Mouse (Mus musculus) gastrocnemius, adult 8-10 months (tissue): Measurements from ENCODE around the gene Sytl2. TPM values are rescaled to one million over a fixed set of nuclear protein-coding genes. Genes with fewer than 3 reads are reported as not detected.

Experiments used
- DNase-seq, 2 experiments: peaks; one replicate each; pipeline ENCODE4 v3.0.0; 2022; ENCODE audit warnings: low spot score in 2 of 2
- total RNA-seq, 4 experiments: library from RNA; stranded (reverse); gene quantifications; 2 replicates each; pipeline ENCODE4 v1.2.4; 2022

The Sytl2 gene
- total RNA-seq, 4 experiments from 2014 or later, result 2.1 to 3.8 (median 3.1) TPM

DNA sequence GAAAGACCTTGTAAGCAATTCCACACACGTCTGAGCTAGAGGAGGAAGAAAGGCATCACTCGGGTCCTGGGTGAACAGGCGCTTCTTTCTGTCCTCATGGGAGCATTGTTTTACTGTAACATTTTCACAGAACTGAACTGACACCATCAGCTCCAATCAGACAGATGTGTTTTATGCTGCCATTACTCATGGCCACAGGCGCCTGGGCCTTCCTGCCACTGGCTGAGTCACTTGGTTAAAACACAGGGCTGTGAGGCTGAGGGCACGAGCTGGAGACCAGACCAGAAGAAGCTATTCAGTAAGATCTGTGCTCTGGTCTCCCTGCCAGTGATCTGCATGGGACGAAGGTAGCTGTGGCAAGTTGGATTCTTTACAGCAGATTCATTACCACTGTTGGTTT is 6.0 kb downstream of the Sytl2 start:
- DNase-seq, result no peak

DNA sequence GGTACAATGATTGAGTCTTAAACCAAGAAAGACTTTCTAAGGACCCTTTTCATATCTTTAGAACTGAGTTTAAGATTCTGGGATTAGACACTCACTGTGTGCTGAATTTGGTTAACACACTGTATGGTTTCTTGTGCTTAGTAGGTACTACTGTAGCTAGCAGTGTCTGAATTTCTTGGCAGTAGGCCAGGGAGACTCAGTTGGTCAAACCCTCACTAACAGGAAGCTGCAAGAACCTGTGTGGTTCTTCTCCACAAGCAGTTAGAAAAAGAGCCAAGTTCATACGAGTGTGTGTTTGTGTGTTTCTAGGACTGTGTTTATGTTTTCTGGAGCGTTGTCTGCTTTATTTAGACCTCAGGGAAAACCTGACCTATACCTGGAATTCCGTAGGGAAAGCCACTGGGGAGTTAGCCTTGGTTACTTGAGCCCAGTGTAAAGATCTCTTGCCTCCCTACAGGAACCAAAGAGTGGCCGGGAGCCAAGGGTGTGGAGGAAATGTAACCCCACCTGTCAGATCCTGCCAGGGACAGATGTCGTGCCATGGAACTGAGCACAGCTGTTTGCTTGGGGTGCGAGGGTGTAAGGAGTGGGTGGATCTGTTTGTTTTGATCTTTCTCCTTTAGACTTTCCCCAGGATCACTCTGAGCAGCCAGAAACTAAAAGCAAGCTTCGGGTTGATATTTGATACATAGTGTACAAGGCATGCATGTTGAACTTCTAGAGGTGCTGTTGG is 10.3 kb downstream of the Sytl2 start:
- DNase-seq, result no peak

DNA sequence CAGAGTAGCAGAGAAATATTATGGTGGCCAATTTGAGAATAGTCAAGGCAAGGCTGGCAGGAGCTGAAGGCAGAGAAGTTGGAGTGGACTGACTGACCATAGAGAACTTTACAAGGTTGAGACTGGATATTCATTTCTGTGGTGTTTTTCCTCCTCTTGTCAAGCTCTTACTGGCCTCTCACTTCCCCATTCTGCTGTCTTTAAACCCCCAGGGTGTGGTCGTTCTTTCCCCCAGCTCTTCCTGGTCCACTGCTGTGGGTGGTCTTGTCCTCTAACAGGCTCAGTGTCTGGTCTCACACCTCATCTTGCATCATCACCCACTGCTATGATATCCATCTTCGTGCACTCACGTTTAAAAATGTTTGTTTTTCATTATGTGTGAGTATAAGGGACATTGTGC is 11.4 kb downstream of the Sytl2 start:
- no peak for DNase-seq

DNA sequence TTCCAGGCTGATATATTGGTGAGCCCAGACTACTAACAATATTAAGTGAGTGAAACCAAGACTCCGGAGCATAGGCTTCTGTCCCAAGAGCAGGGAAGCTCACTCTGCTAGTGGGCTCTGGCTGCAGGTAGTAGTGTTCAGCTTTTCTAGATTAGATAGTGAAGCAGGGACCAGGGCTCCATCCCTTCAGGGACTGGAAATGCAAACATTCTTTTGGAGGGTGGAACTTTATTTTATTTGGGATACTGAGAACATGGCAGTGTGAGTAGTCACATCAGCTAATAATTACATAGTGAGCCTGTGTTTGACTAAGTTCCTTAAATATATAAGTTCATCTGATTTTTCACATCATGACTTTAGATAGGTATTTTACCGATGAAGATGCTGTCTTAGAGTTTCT is 14.8 kb downstream of the Sytl2 start:
- no peak for DNase-seq

DNA sequence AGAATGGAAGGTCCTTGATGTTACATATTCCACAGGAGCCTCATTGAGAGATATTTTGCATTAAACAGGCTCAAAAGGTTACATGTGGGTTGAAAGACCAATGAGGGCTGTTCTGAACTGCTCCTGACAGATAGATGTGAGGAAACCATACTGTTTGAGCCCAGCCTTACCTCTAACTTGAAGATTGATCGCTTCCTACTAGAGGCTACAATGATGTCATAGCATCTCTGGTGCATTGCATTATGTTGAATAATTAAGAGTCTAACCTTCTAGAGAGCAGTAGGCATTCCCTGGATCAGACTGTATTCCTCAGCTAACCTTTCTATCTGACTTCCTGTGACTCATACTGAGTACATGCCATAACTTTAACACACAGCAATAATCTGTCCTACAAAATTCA is 17.4 kb downstream of the Sytl2 start:
- DNase-seq, result no peak

DNA sequence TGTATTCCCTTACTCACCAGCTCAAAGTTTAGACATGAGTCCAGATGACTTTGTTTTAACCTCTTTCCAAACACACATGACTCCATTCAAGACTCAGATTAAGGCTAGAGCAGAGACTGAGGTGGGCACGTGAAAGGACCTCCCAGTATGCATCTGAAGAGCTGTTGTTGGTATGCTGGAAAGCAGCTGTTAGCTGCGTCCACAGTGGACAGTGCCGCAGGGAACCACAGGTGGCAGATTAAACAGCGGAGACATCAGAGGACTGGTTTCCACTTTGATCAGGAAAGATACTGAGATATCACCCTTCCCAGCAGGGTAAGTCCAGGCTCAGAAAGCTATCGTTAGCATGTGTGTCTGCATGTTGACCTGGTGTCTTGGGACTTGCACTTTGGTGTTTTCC is 18.1 kb downstream of the Sytl2 start:
- DNase-seq, result no peak

DNA sequence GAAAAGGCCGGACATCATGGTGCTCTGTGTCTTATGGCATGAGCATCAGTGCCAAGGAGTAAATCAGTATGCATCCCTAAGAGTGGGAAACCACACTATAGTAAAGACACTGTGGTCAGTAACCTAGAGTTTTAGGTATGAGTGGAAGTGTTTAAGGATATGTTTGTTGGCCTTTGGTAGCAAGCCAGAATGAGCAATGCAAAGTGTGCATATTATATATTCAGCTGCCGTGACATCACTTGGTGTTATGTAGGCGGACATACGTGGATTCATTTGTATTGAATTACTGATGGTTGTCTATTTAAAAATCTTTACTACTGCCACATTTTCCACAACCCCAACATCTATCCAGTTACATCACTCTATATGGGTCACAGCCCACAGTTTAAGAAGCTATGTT is 23.1 kb downstream of the Sytl2 start:
- no peak for DNase-seq

DNA sequence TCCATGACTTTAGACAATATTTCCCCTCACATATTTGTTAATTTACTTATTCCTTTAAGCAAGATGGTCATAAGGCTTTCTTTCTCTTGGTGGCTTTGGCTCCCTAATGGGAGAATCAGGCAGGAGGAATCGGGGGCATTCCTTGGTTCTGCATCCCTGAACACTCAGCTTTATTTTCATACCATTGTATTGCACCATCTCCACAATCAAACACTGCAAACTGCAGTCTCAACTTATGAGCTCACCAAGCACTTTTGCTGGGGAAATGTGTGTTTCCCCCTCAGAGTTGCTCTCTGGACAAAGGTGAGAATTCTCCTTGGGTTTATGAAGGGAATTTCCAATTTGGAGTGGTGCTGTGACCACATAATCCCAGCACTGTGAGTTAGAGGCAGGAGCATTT is 28.1 kb downstream of the Sytl2 start:
- DNase-seq, result no peak

DNA sequence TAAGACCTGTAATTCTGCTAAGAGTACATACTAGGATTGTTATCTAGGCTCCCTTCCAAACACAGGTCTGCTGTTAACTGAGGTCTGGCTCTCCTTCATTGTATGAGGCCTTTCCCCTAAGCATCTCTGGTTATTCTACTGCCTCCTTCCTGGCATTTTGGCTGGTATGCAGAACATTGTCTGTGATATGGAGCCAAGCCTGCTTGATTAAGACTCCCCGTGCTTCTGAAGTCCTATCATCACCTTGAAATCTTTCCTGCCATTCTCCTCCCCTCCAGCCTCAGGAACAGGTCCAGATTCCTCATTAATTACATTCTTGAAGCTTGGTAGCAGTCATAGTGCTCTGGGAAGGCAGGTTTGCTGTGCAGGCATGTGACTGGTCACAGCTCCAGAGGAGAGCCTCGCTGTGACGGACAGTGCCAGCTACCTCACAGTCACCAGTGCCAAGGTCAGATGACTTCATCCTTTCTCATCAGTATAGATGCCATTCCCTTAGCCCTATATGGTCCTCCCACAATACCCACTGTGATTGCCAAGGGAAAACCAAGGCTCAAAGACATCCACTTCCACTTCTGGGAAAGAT is 30.5 kb downstream of the Sytl2 start:
- DNase-seq, result no peak

DNA sequence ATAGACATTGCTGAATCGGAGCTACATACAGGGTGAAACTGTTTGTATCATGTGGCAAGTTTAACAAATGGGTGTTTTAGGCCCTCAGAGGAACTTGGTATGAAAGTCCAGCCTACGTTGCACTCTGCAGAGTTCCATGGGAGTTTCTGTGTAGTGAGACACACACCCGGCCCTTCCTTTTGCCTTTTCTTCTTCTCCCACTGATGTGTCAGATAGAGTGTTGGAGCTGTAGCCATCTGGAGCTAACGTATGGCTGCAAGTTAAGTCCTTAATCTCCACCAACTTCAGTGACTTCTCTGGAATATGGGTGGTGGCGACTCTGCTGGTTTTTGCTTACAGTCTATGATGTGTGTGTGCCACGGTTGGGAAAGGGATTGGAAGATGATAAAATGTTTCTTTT is 32.3 kb downstream of the Sytl2 start:
- DNase-seq, result no peak

DNA sequence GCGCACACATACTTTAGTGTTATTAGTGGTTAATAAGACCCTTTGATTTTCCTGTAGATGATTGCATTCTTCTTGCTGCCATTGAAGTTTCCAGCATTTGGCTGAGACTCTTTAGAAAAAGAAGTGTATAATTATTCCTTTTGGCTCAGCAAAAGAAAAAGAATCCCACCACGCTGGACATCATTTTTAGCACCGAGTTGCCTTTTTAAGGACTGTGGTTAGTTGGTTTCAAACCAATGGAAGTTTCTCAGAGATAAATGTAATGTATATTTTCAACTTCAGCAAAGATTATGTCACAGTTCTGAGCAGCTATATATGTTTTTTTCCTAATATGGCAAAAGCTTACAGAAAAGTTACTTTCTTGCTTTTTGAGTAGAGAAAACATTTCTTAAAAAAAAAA is 32.8 kb downstream of the Sytl2 start:
- no peak for DNase-seq

DNA sequence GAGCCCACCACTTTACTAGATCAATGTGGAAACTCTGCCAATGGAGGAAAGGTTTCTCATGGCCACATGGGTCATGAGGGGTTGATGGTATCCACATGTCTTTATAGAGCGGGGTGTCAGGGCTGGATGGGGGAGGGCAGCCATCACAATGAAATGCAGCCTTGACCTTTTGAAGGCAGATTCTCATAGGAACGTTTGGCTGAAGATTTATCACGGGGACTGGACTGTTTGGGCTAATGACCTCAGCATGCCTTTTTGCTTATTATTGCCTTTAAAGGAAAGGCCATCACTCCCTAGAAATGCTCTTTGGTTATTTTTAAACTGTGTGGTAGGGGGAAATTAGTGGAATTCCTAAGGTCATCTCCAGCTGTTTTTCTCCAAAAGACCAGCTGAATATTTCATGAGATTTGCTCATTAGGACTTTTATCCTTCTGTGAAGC is 33.7 kb downstream of the Sytl2 start:
- no peak for DNase-seq

DNA sequence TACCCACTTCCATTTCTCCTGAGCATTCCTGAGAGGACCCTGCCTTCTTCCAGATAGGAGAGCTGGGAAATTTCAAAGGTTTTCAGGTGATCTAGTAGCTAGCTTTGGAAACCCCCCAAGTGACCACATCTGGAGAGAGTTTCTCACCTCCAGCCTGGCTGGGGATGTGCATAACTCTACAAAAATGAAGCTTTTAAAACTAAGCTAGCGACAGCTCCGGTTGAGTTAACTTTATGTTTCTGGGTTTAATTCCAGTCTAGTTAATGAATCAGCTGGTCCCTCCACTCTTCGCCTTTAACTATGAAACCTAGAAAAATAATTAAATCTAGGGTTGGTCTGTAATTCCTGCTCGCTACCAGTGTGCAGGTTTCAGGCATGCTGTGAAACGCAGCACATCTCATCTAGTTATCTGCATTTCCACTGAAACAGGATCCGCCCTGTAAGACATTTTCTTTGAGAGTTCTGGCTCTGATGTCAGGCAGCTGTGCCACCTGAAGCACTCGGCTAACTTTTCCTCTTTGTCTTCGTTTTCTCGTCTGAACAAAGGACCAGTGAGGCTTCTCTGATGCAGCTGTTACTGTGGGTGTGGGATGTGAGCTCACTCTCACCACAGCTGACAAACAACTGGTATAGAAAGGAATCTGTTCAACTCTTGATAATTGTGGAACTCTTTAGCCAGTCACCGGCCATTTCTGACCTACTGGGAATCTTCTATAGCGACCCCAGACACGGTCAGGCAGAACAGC is 39.3 kb downstream of the Sytl2 start:
- no peak for DNase-seq

DNA sequence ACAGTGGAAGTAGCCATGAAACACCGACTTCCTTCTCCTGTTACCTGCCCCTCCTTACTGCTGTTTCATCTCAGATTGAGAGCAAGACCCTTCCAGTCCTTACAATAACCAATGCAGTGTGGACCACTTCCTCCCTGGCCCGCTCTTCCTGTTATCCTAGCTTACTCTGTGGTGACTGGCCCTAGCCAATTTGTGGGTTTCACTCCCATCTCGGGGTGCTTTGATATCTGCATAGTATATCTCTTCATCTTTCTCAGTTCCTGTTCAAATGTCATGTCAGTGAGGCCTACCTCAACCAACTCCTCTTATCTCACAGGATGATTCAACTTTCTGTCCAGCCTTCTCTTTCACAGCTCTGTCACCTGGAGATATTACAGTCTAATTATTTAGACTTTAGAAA is 42.9 kb downstream of the Sytl2 start:
- no peak for DNase-seq

DNA sequence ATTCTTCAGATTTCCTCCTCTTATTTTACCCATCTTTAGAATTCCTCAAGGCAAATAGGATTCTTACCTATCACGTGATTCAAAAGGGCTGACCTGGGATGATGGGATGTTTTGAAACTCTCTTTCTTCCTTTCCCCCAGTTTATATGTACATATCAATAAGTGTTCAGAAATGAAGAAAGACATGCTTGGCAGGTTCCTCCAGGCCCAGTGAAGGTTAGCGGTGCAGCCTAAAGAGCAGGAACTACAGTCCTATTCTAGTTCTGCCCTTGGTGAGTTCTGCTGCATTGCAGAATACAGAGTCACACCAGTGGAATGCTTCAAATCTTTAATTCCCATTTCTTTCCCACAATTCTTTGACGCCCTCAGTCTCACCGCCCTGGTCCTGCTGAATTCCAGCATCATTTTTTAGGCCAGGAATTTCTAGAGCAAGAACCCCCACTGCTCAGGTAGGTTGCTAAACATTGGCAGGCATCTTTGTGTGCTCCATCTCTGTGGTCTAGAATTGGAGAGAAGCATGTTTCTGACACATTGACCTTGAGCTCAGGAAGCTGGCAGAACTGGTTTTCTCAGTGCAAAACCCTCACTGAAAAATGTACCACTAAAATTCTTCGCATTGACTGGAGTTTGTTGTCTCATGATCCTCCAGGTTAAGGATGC is 45.9 kb downstream of the Sytl2 start:
- no peak for DNase-seq

DNA sequence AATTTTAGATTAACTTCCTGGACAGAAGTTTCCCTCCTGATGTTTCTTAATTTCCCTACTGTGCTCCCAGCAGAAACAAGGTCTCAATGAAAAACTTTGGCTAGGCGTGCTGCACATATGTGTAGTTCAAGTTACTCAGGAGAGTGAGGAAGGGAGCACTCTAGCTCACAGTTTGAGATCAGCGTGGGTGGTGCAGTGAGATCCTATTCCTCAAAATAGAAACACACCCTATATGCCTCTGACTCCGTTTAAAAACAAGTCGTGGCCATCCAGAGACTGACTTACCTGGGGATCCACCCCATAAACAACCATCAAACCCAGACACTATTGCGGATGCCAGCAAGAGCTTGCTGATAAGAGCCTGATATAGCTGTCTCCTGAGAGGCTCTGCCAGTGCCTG is 47.0 kb downstream of the Sytl2 start:
- DNase-seq, result no peak

DNA sequence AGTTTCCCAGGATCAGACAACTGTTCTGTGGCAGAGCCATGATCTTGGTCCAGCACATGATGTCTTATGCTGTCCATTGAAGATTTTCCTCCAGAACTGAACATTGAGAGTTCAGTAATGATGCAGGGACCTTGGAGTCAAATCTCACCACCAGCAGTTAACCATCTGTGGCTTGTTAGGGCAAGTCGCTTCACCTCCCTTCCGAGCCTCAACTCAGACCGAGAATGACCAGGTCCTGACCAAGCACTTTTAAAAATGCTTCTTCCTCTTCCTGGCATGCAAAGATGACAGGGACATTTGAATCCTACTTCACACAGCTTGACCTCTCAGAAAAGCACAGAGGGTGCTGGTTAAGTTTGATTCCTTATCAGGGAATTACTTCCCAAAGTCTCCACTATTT is 50.1 kb downstream of the Sytl2 start:
- no peak for DNase-seq

DNA sequence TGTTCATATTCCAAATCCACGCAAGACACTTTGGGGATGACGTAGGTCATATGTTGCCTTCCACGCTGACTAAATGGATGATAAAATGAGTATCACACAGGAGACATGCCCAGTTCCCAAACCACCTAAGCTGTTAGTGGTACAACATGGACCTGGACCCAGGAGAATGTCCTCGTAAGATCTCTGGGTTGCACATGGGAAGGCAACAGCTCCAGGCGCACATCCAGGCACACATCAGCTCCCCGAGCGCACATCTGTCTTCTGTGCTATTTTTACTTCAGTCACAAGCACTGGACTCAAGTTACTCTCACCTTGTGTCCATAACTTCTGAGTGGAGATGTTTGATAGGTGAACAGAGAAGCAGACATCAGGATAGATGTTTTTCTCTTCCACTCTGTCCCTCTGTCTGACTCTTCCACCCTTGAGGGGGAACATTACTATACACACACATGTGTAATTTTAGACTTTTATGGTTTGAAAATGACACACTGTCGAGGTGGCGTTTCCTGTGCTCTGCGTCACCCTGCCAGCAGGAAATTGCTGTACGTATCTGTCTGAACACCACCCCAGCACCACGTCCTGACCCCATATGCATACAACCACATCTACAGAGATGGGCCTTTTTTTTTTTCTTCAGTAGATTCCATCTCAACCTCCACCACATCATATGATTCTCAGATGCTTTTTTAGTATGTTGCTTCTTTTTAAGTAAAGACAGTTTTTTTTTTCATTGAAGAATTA is 51.6 kb downstream of the Sytl2 start:
- no peak for DNase-seq

DNA sequence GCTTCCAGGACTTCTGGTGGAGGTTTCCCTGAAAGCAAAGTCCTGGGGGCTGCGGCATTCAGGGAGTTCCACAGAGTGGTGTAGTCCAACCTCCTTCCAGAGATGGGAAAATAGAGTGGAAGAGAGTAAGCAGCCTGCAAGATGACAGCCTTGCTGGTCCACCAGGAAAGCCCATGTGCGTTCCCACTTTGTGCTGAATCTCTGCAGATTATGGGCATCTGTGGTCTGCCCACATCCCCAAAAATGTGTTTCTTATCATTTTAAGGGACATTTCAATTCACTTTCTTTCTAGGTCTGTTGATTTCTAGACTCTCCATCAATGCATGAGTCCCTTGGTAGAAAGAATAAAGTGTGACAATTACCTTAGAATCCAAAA is 52.2 kb downstream of the Sytl2 start:
- DNase-seq, result no peak

DNA sequence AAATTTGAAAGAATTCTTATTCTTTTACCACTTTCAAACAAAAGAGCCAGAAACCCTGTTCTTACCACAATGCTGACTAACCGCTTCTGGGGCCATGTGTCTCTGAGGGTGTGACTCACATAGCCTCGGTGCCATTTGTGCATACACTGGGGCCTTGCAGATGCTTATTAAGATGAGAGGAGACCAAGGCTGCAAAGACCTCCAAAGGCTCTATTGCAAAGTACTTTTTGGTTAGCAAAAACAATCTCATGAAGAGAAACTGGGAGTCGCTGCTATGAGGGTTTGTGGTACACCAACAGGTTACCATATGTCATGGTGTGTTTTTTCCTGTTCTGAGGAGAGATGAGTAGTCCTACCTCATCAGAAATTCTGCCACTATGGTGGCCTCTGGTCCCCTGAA is 53.4 kb downstream of the Sytl2 start:
- no peak for DNase-seq

DNA sequence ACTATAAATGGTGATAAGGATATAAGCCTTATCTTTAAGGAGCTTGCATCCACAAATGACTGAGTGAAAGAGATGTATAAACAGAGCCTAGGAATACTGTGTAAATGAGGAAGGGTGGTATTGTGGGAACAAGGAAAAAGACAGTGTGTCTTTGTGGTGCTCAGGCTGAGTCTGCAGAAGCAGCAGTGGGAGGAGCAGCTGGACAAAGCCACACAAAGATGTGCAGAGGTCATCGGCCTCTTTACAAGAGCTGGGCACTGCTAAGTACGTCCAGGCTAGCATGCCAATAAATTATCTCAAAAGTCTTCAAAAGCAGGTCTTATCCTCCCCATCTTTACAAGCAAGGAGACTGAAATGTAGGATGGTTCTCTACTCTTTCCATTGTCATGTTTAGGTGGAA is 53.9 kb downstream of the Sytl2 start:
- no peak for DNase-seq

DNA sequence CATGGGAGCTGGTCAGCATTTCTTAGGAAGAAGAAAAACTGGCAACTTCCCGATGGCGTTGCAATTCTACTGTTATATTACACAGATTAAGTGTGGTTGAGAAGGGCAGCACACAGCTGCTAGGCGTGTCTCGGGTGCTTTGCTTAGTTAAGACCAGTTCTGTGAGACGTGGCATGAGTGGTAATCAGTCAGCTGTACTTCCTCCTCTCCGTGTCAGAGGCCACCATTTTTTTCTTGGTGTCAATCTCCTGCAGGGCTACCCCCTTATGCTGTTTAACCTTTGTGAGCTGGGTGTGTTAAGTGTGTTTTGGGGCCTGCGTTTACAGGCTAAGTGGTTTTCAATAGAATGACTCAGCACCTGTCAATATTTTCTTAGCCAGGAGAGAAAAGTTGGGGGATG is 60.7 kb downstream of the Sytl2 start:
- DNase-seq, result no peak
